Mouse (Mus musculus) myocyte (in vitro differentiated cells): ENCODE results near the gene Acap1.

ENCODE experiments used
- MAX ChIP-seq: IDR thresholded peaks from one replicate; pipeline ENCODE4 v1.6.1; 2011; ENCODE audit warnings: low read depth, mild to moderate bottlenecking, control low read depth
- POLR2A ChIP-seq: IDR thresholded peaks from one replicate; pipeline ENCODE4 v1.6.1; 2011; ENCODE audit warnings: low read depth, mild to moderate bottlenecking, control low read depth, moderate library complexity; ENCODE audit not compliant: insufficient read length
- TCF12 ChIP-seq: IDR thresholded peaks from one replicate; pipeline ENCODE4 v1.6.1; 2011; ENCODE audit warnings: mild to moderate bottlenecking, control low read depth; ENCODE audit not compliant: poor library complexity, insufficient read depth, severe bottlenecking
- USF1 ChIP-seq: IDR thresholded peaks from one replicate; pipeline ENCODE4 v1.6.1; 2011; ENCODE audit warnings: low read depth, mild to moderate bottlenecking, control low read depth, moderate library complexity

DNA sequence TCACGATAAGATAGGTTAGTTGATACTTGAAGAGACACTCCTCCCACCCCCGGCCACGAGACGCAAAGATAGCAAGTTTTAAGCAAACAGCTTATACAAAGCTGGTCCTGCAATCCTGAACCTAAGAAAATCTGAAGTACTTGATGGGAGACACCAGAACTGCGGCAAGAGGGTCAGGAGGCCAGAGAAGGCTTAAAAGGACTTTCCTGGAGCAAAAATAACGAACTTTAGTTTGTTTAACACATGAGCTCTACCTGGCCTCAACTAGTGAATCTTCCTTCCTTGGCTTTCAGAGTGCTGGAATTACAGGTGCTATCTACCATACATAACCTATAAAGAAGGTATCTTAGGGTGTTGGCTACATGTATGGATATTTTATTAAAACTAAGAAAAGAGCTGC, 39.3 kb upstream of the Acap1 start:
- TF ChIP-seq USF1 = no peak
- no peak for TF ChIP-seq MAX
- TF ChIP-seq TCF12 = no peak
- no peak for TF ChIP-seq POLR2A
